Mouse (Mus musculus) frontal cortex, postnatal 36 days (tissue): ENCODE data around the gene Vmn1r82.

ENCODE experiments used
- DNase-seq, 2 experiments: peaks; one replicate each; pipeline ENCODE4 v3.0.0; 2022; ENCODE audit warnings: low spot score in 2 of 2

Gene Vmn1r82

DNA sequence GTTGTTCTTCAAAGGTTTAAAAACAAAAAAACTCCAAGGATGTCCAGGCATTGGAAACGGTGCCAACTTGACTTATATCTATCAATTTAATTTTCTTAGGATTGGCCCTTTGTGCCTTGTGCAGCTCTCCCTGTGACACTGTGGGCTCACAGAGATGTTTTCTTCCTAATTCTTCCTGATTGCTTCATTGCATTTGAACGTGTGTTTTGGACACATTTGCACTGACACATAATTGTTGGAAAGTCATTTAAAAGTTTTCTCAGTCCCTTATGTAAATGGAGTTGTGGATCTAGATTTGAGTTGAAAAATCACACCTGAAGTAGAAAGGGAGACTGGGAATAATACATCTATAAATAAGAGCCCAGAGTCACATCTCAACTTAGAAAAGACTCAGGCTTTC, at the start of gene Vmn1r82:
Gene Vmn1r82, plus strand, starts transcription at position 301 of the 400 bp plus-strand sequence.
- no peak for DNase-seq

DNA sequence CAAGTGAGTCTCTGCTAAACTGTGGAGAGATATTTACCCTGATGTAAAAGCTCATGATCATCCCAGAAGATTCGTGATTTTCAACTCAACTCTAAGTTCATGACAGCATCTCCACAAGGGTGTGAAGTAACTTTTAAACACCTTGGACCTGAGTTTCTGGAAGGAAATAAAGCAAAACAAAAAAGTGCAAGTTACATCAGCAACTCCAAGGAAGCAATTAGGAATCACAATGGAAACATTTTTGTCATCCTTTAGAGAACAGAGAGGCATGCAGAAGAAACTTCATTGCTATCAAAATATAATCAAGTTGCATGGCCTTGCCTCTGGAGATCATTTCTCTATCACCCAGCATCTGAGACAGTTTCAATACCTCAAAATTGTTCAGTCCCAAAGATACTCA, 32.1 kb upstream of the Vmn1r82 start, which contains the start of gene Vmn1r81:
Gene Vmn1r81, minus strand, starts transcription at position 101 of the 400 bp plus-strand sequence.
- DNase-seq, result no peak

DNA sequence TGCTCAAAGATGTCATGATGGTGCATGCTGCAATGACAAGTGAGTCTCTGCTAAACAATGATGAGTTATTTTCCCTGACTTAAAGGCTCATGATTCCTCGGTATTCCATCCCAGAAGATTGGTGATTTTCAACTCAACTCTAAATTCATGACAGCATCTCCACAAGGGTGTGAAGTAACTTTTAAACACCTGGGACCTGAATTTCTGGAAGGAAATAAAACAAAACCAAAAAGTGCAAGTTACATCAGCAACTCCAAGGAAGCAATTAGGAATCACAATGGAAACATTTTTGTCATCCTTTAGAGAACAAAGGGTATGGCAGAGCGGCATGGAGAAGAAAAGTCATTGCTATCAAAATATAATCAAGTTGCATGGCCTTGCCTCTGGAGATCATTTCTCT, 29.2 kb downstream of the Vmn1r82 start, which contains the start of gene Vmn1r83:
Gene Vmn1r83, minus strand, starts transcription at position 101 of the 400 bp plus-strand sequence.
- DNase-seq, result no peak
